Mouse (Mus musculus) R1 (cell line): ENCODE measurements around the gene Spag9.

ENCODE experiments used
- DNase-seq: peaks from one replicate; pipeline ENCODE4 v3.0.0-alpha.2; 2018; ENCODE audit warnings: low read depth, low spot score

Spag9 gene

DNA sequence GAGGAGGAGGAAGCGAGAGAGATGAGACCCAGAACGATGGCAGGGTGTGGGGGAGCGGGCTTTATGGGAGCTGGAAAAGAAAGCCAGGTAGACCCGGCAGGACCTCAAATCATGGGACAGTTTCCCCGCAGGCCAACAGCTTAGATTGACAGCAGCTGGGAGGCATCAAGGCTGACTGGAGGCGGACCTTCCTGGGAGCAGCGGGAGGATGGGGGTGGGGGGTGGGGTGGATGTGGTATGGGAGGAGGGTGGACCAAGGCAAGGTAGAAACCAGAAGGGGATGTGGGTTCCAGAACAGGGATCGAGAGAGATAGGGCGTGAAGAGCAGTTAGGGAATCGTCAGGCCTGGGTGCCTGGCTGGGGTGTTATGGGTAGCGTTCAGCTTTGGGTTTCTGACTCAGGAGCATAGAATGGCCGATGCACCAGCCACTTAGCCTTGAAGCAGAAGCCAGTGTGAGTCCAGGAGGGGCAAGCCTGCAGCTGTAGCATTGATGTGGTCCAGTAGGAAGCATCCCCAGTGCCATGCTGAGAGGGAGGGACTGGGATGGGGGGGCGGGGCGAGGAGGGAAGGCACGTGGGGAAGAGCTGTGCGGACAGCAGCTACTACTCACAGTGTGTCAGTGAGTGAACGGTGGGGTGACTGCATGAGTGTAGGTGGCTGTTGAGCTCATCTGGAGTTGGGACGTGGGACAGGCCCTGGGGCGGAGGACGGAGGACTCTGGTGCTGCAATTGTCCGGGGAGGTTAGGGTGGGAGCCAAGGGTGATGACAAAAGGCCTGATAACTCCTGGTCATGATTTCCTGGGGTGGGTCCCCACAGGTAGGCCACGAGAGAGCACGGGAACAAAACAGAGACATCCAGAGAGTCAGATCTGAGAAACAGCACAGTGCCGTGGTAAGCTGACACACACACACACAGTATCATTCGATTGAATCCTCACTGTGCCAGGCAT, 154.9 kb downstream of the Spag9 start:
- DNase-seq = peak; percentile 77

DNA sequence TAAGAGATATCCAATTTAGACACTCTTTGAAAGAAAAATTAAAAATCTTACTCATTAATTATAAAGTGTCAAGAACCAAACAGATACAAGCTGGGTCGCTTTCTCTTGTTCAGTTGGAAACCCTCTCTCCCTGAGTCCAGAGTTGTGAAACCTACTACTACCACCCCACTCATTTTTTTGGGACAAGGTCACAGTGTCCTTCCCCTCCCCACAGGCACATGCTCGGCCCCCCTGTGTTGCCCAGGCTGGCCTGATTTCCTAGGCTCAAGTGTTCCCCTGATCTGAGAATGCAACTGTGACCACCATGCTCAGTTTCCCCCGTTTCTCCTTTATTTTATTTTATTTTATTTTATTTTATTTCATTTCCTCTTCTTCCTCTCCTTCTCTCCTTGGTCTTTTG, 158.3 kb downstream of the Spag9 start:
- DNase-seq = no peak

DNA sequence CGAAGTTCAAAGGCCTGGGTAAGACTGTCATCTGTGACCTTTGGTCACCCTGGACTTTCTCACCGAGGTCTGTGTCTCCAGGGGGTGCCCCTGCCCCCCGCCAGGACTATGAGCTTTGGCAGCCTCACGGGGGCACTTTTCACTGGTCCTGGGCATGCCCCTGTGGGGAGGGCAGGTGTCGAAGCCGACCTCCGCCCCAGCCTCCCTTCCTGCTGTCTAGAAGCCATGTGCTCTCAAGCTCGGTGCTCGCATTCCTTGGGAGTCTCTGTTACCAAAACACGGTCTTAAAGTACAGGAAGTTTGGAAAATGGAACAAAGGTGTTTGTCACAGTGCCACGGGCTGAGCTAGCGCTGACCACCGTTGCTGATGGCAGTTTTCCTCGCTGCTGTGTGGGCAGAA, 162.6 kb downstream of the Spag9 start:
- DNase-seq = no peak

DNA sequence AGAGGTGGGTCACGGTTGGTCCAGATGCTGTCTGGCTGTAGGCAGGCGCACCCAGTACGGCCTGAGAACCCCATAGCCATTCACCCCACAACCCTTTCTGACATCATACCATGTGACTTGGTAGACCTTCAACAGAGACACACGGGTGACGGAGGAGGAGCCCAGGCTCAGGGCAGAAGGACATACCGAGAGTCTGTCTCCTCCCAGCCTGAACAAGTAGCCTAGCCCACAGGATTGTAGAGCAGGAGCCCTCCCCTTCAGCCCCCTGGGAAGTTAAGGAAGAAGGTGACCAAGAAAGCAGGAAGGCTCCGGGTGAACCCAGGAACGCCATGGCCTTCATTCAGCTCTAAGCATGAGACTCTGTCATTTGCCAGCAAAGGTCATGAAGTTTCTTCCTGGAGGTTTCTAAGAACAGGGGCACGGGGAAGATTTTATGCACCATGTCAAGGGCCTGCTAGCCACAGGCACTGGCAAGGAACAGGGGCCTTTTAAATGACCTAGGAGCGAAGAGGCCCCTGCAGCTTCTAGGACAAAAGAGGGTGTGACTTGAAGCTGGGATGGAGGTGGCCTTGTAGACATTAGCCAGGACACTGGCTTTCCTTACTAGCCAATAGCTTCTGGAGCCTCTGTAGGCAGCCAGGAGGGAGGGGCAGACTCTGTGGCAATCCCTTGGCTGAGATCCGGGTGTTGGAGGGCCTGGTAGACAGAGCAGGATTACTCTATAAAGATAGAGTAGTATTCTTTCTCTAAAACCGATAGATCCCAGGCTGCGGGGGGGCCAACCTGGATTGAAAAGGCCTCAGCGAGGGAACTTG, 163.4 kb downstream of the Spag9 start:
- peak; percentile 68 for DNase-seq

DNA sequence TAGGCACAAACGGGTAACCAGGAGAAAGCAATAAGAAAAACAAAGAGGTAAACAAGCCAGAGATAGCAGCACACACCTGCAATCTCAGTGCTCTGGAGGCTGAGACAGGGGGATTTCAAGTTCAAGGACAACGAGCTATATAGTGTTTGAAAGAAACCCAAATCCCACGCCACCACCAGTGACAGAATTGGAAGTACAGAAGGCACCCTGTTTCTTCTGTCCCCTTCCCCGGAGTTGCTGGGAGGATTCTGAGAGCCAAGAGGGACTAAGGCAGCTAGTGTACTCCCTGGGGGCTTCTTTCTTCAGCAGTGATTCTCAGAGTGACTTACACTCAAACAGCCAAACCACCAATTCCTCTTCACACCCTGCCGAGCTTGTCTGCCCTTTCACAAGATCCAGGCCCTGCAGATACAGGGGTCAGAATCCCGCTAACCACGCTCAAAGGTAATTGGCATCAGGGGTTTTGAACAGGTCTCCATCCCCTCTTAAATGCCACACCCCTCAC, 164.1 kb downstream of the Spag9 start:
- no peak for DNase-seq

DNA sequence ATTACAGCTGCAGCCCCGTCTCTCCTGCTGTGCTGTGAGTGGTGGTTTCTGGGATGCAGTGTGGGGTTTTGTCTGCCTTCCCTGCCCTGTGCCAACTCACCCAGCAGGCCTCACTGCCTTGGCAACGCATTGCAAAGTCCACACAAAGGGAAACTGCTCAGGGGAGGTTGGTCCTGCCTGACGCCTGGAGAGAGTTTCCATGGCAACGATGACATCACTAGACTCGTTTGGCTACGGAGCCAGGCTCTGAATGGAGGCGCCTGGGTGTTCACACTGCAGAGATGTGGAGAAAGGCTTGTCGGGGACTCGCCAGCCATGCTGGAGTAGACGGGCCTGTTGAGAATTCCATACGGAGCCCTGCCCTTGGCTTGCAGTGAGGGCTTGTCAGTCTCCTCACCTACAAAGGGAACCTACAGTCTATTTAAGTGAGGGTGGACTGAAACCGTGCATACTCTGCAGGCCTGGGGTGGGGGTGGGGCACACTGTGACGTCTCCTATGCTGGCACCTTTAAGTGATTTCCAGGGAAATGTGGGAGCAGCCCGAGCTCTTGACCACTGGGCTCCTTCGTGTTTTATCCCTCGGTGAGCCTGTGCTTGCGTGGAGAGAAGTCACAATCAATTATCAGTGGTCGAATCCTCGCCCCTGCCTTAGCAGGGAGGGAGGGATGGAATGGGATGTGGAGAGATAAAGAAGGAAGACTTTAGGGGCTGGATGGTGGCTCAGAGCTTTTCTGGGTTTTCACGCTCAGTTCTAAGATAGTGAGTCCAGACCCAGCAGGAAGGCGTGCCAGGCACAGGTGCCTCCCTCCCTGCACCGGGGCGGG, 164.8 kb downstream of the Spag9 start:
- peak; percentile 97 for DNase-seq

DNA sequence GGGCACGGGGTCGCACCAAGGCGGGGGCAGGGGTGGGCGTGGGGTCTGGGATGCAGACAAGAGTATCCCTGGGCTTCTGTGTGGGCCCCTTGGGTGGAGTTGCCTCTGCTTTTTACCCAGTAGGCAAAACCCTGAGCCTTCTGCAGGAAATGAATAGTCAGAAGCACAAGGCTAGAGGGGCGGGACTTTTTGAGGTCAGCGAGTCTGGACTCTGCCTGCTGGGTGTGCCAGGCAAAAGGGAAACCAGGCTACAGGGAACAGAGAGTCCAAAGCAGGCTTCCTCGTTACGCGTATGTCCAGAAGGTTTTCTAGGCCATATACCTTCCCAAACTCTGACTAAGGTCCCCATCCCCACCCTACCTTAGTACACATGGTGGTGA, 165.4 kb downstream of the Spag9 start:
- no peak for DNase-seq

DNA sequence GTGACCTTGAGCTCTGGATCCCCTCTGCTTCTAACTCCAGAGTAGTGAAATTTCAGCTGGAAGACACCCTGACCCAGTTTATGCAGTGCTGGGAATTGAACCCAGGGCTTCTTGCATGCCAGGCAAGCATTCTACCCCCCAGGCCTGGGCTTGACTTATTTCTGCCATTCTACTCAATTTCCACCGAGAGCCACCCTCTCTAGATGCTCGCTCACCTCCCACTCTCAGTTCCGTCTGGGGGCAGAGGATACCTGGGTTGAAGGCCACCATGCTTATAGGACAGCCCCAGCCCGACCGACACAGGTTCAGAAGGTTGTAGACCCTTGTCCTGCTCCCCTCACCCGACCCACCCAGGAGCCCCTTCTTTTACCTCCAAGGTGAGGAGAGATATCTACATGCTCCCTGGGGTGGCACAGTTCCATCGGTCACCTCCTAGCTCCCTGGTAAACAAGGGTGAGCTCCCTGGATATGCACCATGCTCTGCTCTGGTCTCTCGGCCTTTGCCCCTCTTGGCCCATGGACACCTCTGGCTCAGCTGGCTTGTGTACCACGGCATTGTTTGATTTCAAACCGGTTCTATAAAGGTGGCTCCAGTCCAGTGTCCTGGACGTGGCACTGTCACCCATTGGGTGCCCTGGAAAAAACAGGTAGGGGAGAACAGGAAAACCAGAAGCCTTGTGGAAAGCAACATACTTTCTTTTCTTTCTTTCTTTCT, 166.1 kb downstream of the Spag9 start:
- no peak for DNase-seq

DNA sequence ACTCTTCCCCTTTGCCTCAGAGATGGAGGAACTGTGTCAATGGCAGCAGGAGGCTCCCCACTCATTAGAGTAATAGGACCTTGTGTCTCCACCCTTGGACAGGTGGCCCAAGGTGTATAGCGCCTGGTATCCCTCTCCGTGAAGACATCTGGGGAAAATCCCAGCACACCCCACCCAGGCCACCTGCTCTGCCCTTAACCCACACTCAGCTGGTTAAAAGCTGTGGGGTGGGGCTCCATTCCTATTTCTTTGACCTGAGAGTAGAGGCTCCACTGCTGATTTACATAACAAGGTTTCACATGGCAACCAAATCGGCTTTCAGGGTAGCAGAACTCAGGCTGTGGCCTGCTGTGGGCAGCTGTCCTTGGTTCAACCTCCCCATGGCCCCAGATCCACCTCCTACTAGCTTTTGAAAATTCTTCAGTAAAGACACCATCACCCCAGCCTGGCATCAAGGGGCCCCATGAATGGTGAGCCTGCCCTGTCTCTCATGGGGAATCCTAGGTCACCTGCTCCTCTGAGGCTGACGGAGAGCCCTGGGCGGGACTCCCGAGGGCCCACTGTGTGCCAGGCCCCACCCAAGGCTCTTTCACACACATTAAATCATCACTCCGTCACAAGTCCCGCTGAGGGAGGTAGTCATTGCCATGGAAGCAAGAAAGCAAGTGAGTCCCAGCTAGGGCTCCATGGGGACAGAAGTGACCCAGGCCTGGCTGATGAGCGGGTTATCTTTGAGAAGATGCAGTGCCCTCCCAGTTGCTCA, 167.3 kb downstream of the Spag9 start:
- peak; percentile 91 for DNase-seq

DNA sequence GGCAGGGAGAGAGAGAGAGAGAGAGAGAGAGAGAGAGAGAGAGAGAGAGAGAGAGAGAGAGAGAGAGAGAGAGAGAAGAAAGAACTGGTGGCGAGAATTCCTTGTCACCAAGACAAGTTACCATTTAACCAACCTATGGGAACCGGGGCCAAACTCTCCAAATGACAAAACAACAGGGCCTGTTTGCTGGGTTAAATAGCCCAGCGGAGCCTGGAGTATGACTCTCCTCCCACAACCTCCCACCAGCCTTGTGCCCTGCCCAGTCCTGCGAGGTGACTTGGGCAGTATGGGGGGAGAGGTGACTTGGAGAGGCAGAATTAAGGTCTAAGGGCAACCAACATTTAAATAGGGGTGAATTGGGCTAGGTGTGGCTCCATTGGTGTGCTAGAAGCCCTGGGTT, 169.9 kb downstream of the Spag9 start:
- no peak for DNase-seq

DNA sequence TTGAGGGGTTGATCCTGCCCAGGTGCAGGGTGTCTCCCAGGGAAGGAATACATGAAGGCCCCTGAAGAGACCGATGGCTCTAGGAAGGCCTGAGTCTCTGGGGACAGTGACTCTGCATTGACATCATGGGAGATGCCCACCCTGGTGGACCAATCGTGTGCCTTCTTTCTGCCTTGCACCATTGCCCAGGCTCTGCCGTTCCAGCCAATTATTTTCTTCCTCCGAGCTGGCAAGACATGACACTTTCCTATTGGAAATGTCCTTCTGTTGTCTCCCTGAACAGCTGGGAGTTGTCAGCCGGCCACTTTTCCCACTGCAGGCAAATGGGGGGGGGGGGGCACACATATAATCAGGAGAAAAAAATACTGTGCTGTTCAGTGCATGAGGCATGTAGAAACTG, 172.3 kb downstream of the Spag9 start:
- DNase-seq = no peak

DNA sequence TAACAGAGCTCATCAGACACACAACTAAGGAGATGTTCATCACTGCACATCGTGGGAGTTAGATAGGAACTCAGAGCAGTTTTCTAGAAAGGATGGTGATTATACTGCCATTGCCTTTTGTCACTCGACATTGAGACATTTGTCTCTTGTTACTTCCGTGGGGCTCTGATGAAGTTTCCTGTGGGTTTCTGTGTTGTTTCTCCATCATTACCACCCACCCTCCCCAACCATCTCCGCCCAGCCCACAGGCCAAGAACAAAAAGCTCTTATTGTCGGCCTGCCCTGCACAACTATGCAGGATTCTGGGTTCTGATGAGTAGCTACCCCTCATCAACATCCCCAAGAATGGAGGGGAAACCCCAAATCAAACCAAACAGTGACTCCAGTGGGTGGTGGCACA, 173.7 kb downstream of the Spag9 start:
- DNase-seq = no peak

DNA sequence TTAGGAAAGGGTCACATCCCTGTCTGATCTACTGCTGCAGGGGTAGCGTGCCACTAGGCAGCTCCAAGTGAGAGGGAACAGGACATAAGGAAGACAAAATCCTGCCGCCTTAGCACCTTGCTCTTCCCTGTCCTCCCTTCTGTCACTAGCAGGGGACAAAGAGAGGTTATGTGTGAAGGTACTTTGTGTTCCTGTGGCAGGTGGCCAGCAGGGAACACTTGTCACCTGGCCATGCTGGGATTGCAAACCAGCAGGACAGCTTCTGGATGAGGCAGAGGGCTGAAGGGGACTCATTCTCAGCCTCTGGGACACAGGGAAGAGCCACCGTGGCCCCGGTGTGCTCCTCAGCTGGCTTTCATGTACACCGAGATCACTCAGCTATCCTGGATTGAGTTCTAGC, 175.8 kb downstream of the Spag9 start:
- DNase-seq = no peak

DNA sequence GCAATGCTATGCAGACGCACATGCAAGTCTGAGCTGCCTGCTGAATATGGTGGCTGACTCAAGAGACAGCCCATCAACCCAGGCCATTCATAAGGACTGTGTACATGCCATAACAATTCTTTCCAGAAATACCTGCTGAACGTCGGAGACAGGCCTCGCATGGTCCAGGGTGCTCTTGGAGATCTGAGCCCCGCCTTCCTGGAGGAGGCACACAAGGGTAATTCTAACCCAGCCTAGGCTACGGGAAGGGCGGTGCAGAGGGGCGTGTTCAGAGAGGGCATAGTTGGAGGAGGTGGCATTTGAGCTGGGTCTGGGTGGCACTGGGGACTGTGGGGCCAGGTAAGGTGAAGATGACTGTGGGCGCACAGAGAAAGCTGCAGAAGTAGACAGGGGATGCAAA, 176.3 kb downstream of the Spag9 start:
- DNase-seq = no peak

DNA sequence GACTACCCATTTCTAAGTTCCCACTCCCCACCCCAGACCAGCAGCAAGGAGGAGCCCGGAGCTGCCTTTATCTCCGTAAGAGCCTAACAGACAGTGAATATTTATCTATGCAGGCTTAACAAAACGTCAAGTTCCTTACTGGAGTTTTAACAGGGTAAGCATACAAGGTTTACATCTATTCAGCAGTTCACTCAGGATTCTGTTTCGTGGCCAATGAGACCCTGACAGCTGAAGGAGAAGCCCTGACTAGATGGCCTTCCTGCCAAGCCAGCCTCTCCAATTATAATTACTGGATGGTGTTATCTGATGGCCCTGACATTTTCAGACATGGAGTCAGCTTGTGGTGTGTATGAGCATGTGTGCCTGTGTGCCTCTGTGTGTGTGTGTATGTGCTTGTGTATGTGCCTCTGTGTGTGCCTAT, 177.8 kb downstream of the Spag9 start:
- no peak for DNase-seq

DNA sequence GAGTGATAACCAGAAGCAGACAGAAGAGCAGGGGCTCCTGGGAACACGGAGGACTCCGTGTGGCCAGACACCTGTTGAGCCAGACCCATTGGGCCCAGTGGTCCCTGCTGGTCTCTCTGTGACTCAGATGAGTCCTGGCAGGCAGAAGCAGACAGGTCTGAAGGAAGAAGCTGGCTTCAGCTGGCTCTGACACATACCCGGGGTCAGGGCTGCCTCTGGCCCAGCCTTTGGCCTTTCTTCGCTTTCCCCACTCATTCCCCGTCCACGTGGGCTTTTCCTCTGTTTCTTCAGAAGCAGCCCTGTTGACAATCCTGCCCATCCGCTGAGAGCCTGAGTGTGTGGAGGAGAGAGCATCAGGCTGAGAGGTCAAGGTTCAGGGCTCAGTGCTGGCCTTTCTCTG, 179.4 kb downstream of the Spag9 start:
- no peak for DNase-seq
